Mouse (Mus musculus): ENCODE measurements at regions not wholly inside any gene's neighbourhood (a gene's known extent, or its start where the extent isn't known, plus 50 kb on each side); places are given as distances from the start of the nearest gene placed in this dataset.
A peak's percentile ranks its signal among the peaks of the same experiment; 100 is the strongest.

DNA sequence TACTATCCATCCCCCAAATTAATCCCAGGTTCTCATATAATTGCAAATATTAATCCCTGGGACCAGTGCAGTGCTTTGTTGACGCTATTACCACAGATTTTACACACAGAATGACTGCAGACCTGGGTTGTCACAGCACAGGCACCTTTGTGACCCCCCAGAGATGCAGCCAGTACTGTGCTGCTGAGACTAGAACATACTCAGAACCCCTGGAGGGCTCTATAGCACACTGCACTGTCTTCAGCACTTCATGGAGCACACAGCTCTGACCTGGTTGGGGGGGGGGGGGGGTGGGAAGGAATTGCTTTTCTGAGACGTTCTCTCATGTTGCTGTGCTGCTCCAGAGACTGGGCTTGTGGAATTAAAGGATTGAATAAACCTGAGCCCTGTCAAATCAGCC lies 154.9 kb upstream of the Gm34302 start:
- WGBS: 37% methylated on average over 2 of the region's 2 CpGs
- peak; percentile 62 for ATAC-seq
- H3K27ac ChIP-seq (ENCODE audit: low read length): no peak overlapping the region

GRCm38 (mm10) chr3:63637913-63638312 lies 154.2 kb upstream of the Gm34302 start:
- no peak overlapping the region for H3K4me2 ChIP-seq (ENCODE audit: low read length)
- H3K9me3 ChIP-seq (replicated peaks; ENCODE audit: control insufficient read depth, low read length, poor library complexity, severe bottlenecking): no peaks in the 10 kb centered on the region
- ATAC-seq: 0 out of 2 replicates have a peak, but pooled peaks have one; percentile 64
- 57% methylated on average over 5 of the region's 5 CpGs for WGBS
- H3K4me1 ChIP-seq (ENCODE audit: control insufficient read depth, insufficient read depth, low read length): no peaks in the 10 kb centered on the region
- H3K9ac ChIP-seq (ENCODE audit: low read depth, low read length): no peak overlapping the region
- no peaks in the 10 kb centered on the region for H3K36me3 ChIP-seq (ENCODE audit: control insufficient read depth, insufficient read depth, low read length)
- H3K27ac ChIP-seq (ENCODE audit: low read length): no peak overlapping the region
- H3K4me3 ChIP-seq (ENCODE audit: low read depth, low read length): no peak overlapping the region
- no peaks in the 10 kb centered on the region for H3K27me3 ChIP-seq (ENCODE audit: control insufficient read depth, insufficient read depth, low read depth, low read length)

More for the DNA sequence above, 154.9 kb upstream of the Gm34302 start:
- H3K9ac ChIP-seq (ENCODE audit: low read depth, low read length): no peak overlapping the region
- no peak overlapping the region for H3K4me3 ChIP-seq (ENCODE audit: low read depth, low read length)
- H3K9me3 ChIP-seq (replicated peaks; ENCODE audit: control insufficient read depth, low read length, poor library complexity, severe bottlenecking): no peaks in the 10 kb centered on the region
- no peaks in the 10 kb centered on the region for H3K4me1 ChIP-seq (ENCODE audit: control insufficient read depth, insufficient read depth, low read length)
- H3K36me3 ChIP-seq (ENCODE audit: control insufficient read depth, insufficient read depth, low read length): no peaks in the 10 kb centered on the region
- H3K27me3 ChIP-seq (ENCODE audit: control insufficient read depth, insufficient read depth, low read depth, low read length): no peaks in the 10 kb centered on the region
- H3K4me2 ChIP-seq (ENCODE audit: low read length): no peak overlapping the region

GRCm38 (mm10) chr3:63627724-63628123 lies 144.0 kb upstream of the Gm34302 start:
- Histone ChIP-seq H3K9me3 (replicated peaks; ENCODE audit: control insufficient read depth, low read length, poor library complexity, severe bottlenecking) (no peaks in the 10 kb centered on the region), H3K9ac (ENCODE audit: low read depth, low read length) (no peak overlapping the region), H3K27me3 (ENCODE audit: control insufficient read depth, insufficient read depth, low read depth, low read length) (no peaks in the 10 kb centered on the region), H3K4me1 (ENCODE audit: control insufficient read depth, insufficient read depth, low read length) (no peaks in the 10 kb centered on the region), H3K27ac (ENCODE audit: low read length) (no peak overlapping the region), H3K4me2 (ENCODE audit: low read length) (no peak overlapping the region), H3K4me3 (ENCODE audit: low read depth, low read length) (no peak overlapping the region), H3K36me3 (ENCODE audit: control insufficient read depth, insufficient read depth, low read length) (no peaks in the 10 kb centered on the region)
- no peak for ATAC-seq
- WGBS: 75% methylated on average over 5 of the region's 5 CpGs

DNA sequence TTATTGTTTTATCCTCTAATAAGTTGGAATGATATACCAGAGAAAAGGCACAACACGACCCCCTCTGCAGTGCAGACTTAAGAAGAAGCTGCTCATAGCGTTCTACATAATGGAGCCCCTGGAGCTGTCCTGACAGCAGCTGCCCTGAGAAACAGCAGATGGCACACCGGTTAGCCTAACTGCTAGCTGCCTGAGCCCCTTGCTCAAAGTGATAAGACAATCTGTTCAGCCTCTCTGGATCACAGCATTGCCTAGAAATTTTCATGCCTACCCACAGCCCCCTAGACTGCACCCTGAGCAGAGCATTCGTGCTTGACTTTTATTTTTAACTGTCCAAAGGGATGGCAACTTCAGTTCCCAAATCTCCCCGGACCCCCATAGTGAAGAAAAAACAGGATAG lies 132.4 kb upstream of the Gm34302 start:
- Histone ChIP-seq H3K4me1 (ENCODE audit: control insufficient read depth, insufficient read depth, low read length) (peaks cover 10% of the 10 kb centered on the region), H3K9me3 (replicated peaks; ENCODE audit: control insufficient read depth, low read length, poor library complexity, severe bottlenecking) (no peaks in the 10 kb centered on the region; the same call in 1 of the 2 replicates), H3K4me2 (ENCODE audit: low read length) (no peak overlapping the region), H3K4me3 (ENCODE audit: low read depth, low read length) (no peak overlapping the region), H3K27me3 (ENCODE audit: control insufficient read depth, insufficient read depth, low read depth, low read length) (no peaks in the 10 kb centered on the region), H3K36me3 (ENCODE audit: control insufficient read depth, insufficient read depth, low read length) (no peaks in the 10 kb centered on the region), H3K27ac (ENCODE audit: low read length) (no peak overlapping the region), H3K9ac (ENCODE audit: low read depth, low read length) (no peak overlapping the region)
- ATAC-seq: peak; percentile 49; the same call in 1 of the 2 replicates
- WGBS: 21% methylated on average over 5 of the region's 5 CpGs

- WGBS: 0% methylated on average over 1 of the region's 1 CpGs
- H3K27me3 ChIP-seq (ENCODE audit: control insufficient read depth, insufficient read depth, low read depth, low read length): no peaks in the 10 kb centered on the region
- no peaks in the 10 kb centered on the region for H3K36me3 ChIP-seq (ENCODE audit: control insufficient read depth, insufficient read depth, low read length)
- no peak overlapping the region for H3K4me3 ChIP-seq (ENCODE audit: low read depth, low read length)
- no peak overlapping the region for H3K4me2 ChIP-seq (ENCODE audit: low read length)
- ATAC-seq: peak; percentile 93
- peaks cover 16% of the 10 kb centered on the region for H3K4me1 ChIP-seq (ENCODE audit: control insufficient read depth, insufficient read depth, low read length)
- no peaks in the 10 kb centered on the region; the same call in 1 of the 2 replicates for H3K9me3 ChIP-seq (replicated peaks; ENCODE audit: control insufficient read depth, low read length, poor library complexity, severe bottlenecking)
- H3K9ac ChIP-seq (ENCODE audit: low read depth, low read length): no peak overlapping the region
- H3K27ac ChIP-seq (ENCODE audit: low read length): peak overlapping the region; percentile 60; the same call in 1 of the 2 replicates
These were observed 130.0 kb upstream of the Gm34302 start for GRCm38 (mm10) chr3:63613652-63614051.

DNA sequence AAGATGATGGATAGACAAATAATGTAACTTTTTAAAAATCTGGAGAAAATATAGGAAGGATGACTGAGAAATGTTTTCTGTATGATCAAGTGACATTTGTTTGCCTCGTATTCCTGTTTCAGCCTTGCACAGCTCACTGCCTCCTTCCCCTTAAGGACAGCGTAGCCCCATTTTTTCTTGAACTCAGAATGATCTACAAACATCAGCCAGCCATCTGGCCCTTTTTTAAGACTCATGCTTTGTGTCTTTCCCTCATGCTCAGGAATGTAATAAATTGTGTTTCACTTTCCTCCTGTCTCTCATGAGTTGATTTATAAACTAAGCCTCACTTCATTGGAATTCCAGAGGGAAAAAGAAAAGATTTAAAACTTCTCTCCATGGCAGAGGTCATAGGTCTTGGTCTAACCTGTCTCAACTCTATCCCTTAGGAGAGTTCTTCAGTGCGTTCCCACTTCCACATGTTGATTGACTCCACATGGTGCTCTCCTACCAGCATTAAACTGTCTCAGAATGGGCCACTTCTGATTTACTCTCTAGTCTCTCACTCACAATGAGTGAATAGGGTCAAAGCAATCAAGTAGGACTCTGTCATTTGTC lies 129.2 kb upstream of the Gm34302 start:
- Histone ChIP-seq H3K4me2 (ENCODE audit: low read length) (no peak overlapping the region), H3K4me1 (ENCODE audit: control insufficient read depth, insufficient read depth, low read length) (peaks cover 16% of the 10 kb centered on the region), H3K9me3 (replicated peaks; ENCODE audit: control insufficient read depth, low read length, poor library complexity, severe bottlenecking) (no peaks in the 10 kb centered on the region), H3K9ac (ENCODE audit: low read depth, low read length) (no peak overlapping the region), H3K4me3 (ENCODE audit: low read depth, low read length) (no peak overlapping the region), H3K27me3 (ENCODE audit: control insufficient read depth, insufficient read depth, low read depth, low read length) (no peaks in the 10 kb centered on the region), H3K36me3 (ENCODE audit: control insufficient read depth, insufficient read depth, low read length) (no peaks in the 10 kb centered on the region), H3K27ac (ENCODE audit: low read length) (no peak overlapping the region; the same call in 1 of the 2 replicates)
- ATAC-seq: no peak
- 85% methylated on average over 3 of the region's 3 CpGs for WGBS

GRCm38 (mm10) chr3:63610113-63610919 lies 126.6 kb upstream of the Gm34302 start:
- Histone ChIP-seq H3K4me1 (ENCODE audit: control insufficient read depth, insufficient read depth, low read length) (peaks cover 16% of the 10 kb centered on the region), H3K36me3 (ENCODE audit: control insufficient read depth, insufficient read depth, low read length) (no peaks in the 10 kb centered on the region), H3K9me3 (replicated peaks; ENCODE audit: control insufficient read depth, low read length, poor library complexity, severe bottlenecking) (no peaks in the 10 kb centered on the region), H3K9ac (ENCODE audit: low read depth, low read length) (no peak overlapping the region), H3K4me2 (ENCODE audit: low read length) (no peak overlapping the region), H3K4me3 (ENCODE audit: low read depth, low read length) (no peak overlapping the region), H3K27me3 (ENCODE audit: control insufficient read depth, insufficient read depth, low read depth, low read length) (no peaks in the 10 kb centered on the region), H3K27ac (ENCODE audit: low read length) (peak overlapping the region; percentile 43; the same call in 1 of the 2 replicates)
- peak; percentile 77 for ATAC-seq
- WGBS: 36% methylated on average over 5 of the region's 5 CpGs

DNA sequence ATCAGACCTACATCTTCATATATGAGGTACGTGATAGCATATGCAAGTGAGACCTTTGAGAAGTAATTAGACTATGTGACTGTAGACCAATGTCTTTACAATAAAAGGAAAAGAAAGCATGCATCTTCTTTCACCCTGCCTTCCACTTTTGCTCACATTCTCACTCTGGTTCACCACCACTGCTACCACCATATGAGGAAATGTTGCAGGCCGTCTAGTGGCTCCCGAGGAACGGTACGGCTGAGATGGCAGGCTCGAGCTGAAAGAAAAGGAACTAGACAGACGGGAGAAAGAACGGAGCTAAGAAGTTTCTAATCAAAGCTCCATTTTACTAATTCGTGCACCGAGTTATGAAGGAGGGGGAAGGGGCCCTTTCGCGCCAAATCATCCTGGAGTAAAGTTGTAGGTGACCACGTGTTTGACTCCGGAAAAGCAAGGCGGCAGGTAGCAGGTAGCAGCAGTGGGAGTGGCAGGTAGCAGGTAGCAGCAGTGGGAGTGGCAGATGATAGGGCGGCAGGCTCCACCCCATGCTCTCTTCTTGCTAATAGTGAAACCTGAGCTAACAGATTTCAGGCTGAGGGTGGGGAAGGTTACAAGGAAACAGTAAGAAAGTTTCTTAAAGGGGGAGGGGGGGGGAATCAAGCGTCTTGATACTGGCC lies 125.9 kb upstream of the Gm34302 start:
- no peaks in the 10 kb centered on the region for H3K36me3 ChIP-seq (ENCODE audit: control insufficient read depth, insufficient read depth, low read length)
- no peak overlapping the region for H3K9ac ChIP-seq (ENCODE audit: low read depth, low read length)
- no peak overlapping the region for H3K27ac ChIP-seq (ENCODE audit: low read length)
- WGBS: 26% methylated on average over 17 of the region's 17 CpGs
- H3K4me2 ChIP-seq (ENCODE audit: low read length): no peak overlapping the region
- peaks cover 14% of the 10 kb centered on the region for H3K4me1 ChIP-seq (ENCODE audit: control insufficient read depth, insufficient read depth, low read length)
- H3K27me3 ChIP-seq (ENCODE audit: control insufficient read depth, insufficient read depth, low read depth, low read length): no peaks in the 10 kb centered on the region
- no peak overlapping the region for H3K4me3 ChIP-seq (ENCODE audit: low read depth, low read length)
- H3K9me3 ChIP-seq (replicated peaks; ENCODE audit: control insufficient read depth, low read length, poor library complexity, severe bottlenecking): no peaks in the 10 kb centered on the region
- ATAC-seq: no peak

All from midbrain, embryonic 16.5 days (tissue).